Mouse (Mus musculus) testis, adult 2 months (tissue): ENCODE results near the gene Defb25.

Source experiments
- CTCF ChIP-seq: fragments of 200-500 bp; IDR thresholded peaks from 2 replicates; pipeline ENCODE4 v1.5.1; 2012; ENCODE audit warnings: low read depth, mild to moderate bottlenecking, inconsistent platforms, low read length, moderate library complexity; ENCODE audit not compliant: control insufficient read depth, insufficient read depth, insufficient replicate concordance
- POLR2A ChIP-seq: fragments of 200-500 bp; IDR thresholded peaks from 2 replicates; pipeline ENCODE4 v1.6.1; 2012; ENCODE audit warnings: low read depth, mild to moderate bottlenecking, inconsistent platforms, low read length, moderate library complexity; ENCODE audit not compliant: control insufficient read depth

DNA sequence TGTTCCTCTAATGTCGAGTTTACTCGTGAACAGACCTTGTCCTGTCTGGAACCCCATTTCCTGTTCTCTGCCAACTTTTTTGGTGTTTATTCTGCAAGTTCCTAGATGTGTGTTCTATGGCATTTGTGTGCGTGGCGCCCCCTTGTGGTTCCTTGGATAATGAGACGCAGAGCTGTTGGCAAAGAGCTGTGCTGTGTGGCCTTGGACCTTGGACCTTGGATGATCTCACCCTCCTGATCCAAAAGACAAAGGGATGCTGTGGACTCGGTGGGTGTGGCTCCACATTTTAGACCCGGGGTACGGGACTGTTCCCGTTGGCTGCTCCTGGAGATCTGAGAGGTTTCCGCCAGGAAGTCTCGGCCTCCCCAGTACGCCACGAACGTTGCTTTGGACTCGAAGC lies 18.8 kb downstream of the Defb25 start, which contains the start of gene Defb36:
- TF ChIP-seq POLR2A = 0 out of 2 replicates have a peak, but pooled peaks have one; percentile 24
- TF ChIP-seq CTCF = peak; percentile 76
